Mouse (Mus musculus) heart, postnatal 0 days (tissue): ENCODE measurements at regions not wholly inside any gene's neighbourhood (a gene's known extent, or its start where the extent isn't known, plus 50 kb on each side); places are given as distances from the start of the nearest gene placed in this dataset.

Experiments used
- ATAC-seq: fragments of 200-750 bp; cut with Nextera tagmentation; 2 replicates; pipeline ENCODE4 v1.8.0; 2017; ENCODE audit warnings: low read depth, moderate number of reproducible peaks, moderate library complexity; ENCODE audit not compliant: insufficient read depth
- DNase-seq: peaks from one replicate; pipeline ENCODE4 v3.0.0-alpha.2; 2016; ENCODE audit warnings: low spot score
- H3K27ac ChIP-seq: fragments of 300-500 bp; sonication (generic); 2 replicates; pipeline ENCODE4 v1.5.1; 2014; ENCODE audit warnings: low read depth, mild to moderate bottlenecking
- H3K27me3 ChIP-seq: fragments of 300-500 bp; sonication (generic); 2 replicates; pipeline ENCODE4 v1.6.1; 2014; ENCODE audit warnings: low read length, mixed read lengths; ENCODE audit not compliant: control insufficient read depth, insufficient read depth
- H3K36me3 ChIP-seq: fragments of 300-500 bp; sonication (generic); replicated peaks from 2 replicates; pipeline ENCODE4 v1.6.1; 2014; ENCODE audit warnings: low read length, mixed read lengths; ENCODE audit not compliant: control insufficient read depth, insufficient read depth
- H3K4me1 ChIP-seq: fragments of 300-500 bp; sonication (generic); 2 replicates; pipeline ENCODE4 v1.6.1; 2014; ENCODE audit warnings: antibody characterized with exemption; ENCODE audit not compliant: control insufficient read depth, insufficient read depth
- H3K4me2 ChIP-seq: fragments of 300-500 bp; sonication (generic); 2 replicates; pipeline ENCODE4 v1.6.1; 2014; ENCODE audit warnings: low read depth, mild to moderate bottlenecking, low read length, moderate library complexity
- H3K4me3 ChIP-seq: fragments of 300-500 bp; sonication (generic); 2 replicates; pipeline ENCODE4 v1.5.1; 2014; ENCODE audit warnings: low read depth, low read length
- H3K9ac ChIP-seq: fragments of 300-500 bp; sonication (generic); replicated peaks from 2 replicates; pipeline ENCODE4 v1.6.1; 2014; ENCODE audit warnings: low read depth, low read length, mixed read lengths
- H3K9me3 ChIP-seq: fragments of 300-500 bp; sonication (generic); replicated peaks from 2 replicates; pipeline ENCODE4 v1.6.1; 2016; ENCODE audit warnings: low read length; ENCODE audit not compliant: control insufficient read depth
- CTCF ChIP-seq: IDR thresholded peaks from 2 replicates; pipeline ENCODE4 v1.5.1; 2016; ENCODE audit warnings: antibody characterized with exemption, control low read depth, low read depth
- EP300 ChIP-seq: IDR thresholded peaks from 2 replicates; pipeline ENCODE4 v1.6.1; 2016; ENCODE audit warnings: antibody characterized with exemption, low read depth
- whole genome bisulfite sequencing: fragments of 180-500 bp; shearing (Covaris S2); extraction: QIAGEN DNeasy Blood & Tissue Kit; methylation state at CpG from one replicate; pipeline ENCODE4 v1.1.7; 2014; 5-methylcytosine and 5-hydroxymethylcytosine counted together

GRCm38 (mm10) chr4:33587666-33588065, 277.6 kb downstream of the Rngtt start:
- TF ChIP-seq CTCF (no peak), EP300 (no peak)
- ATAC-seq = peak; percentile 76
- peaks cover 23% of the 10 kb centered on the region; the same call in 1 of the 2 replicates for H3K27me3 ChIP-seq

GRCm38 (mm10) chr4:33588127-33588526, 278.0 kb downstream of the Rngtt start:
- H3K36me3 ChIP-seq = no peaks in the 10 kb centered on the region
- no peak overlapping the region for H3K27ac ChIP-seq
- WGBS = 77% methylated on average over 5 of the region's 5 CpGs
- no peak for TF ChIP-seq CTCF
- TF ChIP-seq EP300 = no peak
- peaks cover 13% of the 10 kb centered on the region; the same call in 1 of the 2 replicates for H3K4me1 ChIP-seq
- DNase-seq = no peak
- no peak overlapping the region for H3K4me2 ChIP-seq
- no peak for ATAC-seq
- H3K27me3 ChIP-seq = peaks cover 19% of the 10 kb centered on the region; the same call in 1 of the 2 replicates
- no peak overlapping the region for H3K9ac ChIP-seq
- H3K4me3 ChIP-seq = no peak overlapping the region
- H3K9me3 ChIP-seq = 0 out of 2 replicates have a peak, but pooled peaks cover 7% of the 10 kb centered on the region

More at GRCm38 (mm10) chr4:33587666-33588065, 277.6 kb downstream of the Rngtt start:
- DNase-seq = peak; percentile 30
- Histone ChIP-seq H3K4me2 (peak overlapping the region; percentile 52), H3K27ac (no peak overlapping the region), H3K36me3 (no peaks in the 10 kb centered on the region), H3K9me3 (0 out of 2 replicates have a peak, but pooled peaks cover 7% of the 10 kb centered on the region), H3K4me1 (peaks cover 13% of the 10 kb centered on the region; the same call in 1 of the 2 replicates), H3K4me3 (no peak overlapping the region), H3K9ac (no peak overlapping the region)
- 16% methylated on average over 11 of the region's 11 CpGs for WGBS

GRCm38 (mm10) chr4:33589207-33589606, 279.1 kb downstream of the Rngtt start:
- Histone ChIP-seq H3K9ac (no peak overlapping the region), H3K27ac (no peak overlapping the region), H3K4me3 (no peak overlapping the region), H3K4me1 (peaks cover 13% of the 10 kb centered on the region; the same call in 1 of the 2 replicates), H3K4me2 (no peak overlapping the region), H3K27me3 (0 out of 2 replicates have a peak, but pooled peaks cover 9% of the 10 kb centered on the region), H3K36me3 (no peaks in the 10 kb centered on the region), H3K9me3 (0 out of 2 replicates have a peak, but pooled peaks cover 7% of the 10 kb centered on the region)
- TF ChIP-seq EP300 = no peak
- WGBS = 25% methylated on average over 8 of the region's 8 CpGs
- DNase-seq (no peak), ATAC-seq (no peak)

DNA sequence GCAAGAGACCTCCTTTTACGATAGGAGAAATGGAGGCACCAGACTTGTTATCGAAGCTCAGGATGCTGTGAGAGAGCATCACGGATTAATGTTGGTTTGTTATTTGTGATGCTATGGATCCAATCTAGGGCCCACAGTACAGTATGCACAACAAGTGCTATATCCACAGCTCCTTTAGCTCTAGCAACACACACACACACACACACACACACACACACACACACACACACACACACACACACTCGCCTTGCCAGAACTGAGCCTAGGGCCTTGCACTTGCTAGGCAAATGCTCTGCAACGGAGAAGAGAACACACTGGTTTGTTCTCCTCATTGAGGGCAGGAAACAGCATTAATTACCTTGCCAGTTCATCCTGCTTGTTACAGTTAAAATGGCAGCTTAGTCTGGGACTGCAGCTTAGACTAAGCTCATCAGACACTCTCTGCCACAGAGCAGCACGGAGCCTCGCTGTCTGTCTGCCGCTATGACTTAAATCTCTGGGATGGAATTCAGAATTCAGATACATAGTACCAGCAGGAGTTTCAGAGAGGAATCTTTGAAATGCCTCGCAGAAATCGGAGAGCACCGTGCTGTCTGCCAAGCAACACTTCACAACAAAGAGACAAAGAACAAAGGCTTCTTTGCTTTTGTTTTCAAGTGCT, 285.0 kb downstream of the Rngtt start:
- Histone ChIP-seq H3K4me1 (no peaks in the 10 kb centered on the region), H3K4me3 (no peak overlapping the region), H3K4me2 (no peak overlapping the region), H3K9me3 (0 out of 2 replicates have a peak, but pooled peaks cover 7% of the 10 kb centered on the region), H3K36me3 (no peaks in the 10 kb centered on the region), H3K27ac (no peak overlapping the region), H3K27me3 (no peaks in the 10 kb centered on the region), H3K9ac (no peak overlapping the region)
- no peak for ATAC-seq
- WGBS = 51% methylated on average over 11 of the region's 11 CpGs
- DNase-seq = no peak
- no peak for TF ChIP-seq CTCF
- TF ChIP-seq EP300 = no peak

DNA sequence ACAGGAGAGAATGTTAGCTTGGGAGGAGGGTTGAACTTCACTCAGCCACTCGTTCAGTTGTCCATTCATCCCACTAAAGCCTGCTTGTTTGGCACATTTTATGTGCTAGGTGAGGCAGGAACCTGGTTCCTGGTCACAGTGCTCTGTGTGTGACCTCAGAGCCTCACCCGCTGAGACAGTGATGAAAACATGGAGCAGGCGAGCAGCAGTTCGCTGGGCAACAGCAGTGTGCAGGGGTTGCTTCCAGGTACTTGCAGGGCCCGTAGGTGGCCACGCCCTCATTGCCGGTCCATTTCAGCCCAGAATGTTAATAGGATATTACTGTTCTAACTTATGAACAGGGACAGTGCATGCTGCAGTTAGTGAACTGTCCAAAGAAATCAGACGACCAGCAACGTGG, 285.7 kb downstream of the Rngtt start:
- Histone ChIP-seq H3K4me2 (no peak overlapping the region), H3K9ac (no peak overlapping the region), H3K36me3 (no peaks in the 10 kb centered on the region), H3K9me3 (0 out of 2 replicates have a peak, but pooled peaks cover 7% of the 10 kb centered on the region), H3K27me3 (no peaks in the 10 kb centered on the region), H3K4me1 (no peaks in the 10 kb centered on the region), H3K4me3 (no peak overlapping the region), H3K27ac (no peak overlapping the region)
- WGBS = 76% methylated on average over 9 of the region's 9 CpGs
- TF ChIP-seq EP300 = no peak
- TF ChIP-seq CTCF = no peak
- DNase-seq = no peak
- ATAC-seq = no peak

DNA sequence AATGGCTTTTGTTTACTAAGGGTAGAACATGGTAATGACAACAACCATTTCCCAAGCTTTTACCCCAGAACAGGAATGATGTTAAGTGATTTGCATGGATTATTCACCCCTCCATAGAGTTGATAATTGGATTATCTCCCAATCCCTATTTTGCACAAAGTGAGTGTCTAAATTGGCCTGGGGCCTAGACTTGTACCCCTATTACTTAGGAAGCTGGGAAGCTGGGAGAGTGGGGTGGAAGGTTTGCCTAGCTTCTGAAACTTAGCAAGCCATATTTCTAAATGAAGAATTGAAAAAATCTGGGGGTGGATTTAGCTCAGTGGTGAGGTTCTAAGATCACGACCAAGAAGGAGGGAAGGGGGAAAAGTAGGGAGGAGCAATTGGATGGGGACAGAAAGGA, 289.9 kb downstream of the Rngtt start:
- no peaks in the 10 kb centered on the region for H3K36me3 ChIP-seq
- ATAC-seq = no peak
- no peaks in the 10 kb centered on the region for H3K9me3 ChIP-seq
- no peak for DNase-seq
- TF ChIP-seq EP300 = no peak
- TF ChIP-seq CTCF = no peak
- no peaks in the 10 kb centered on the region for H3K4me1 ChIP-seq
- no peaks in the 10 kb centered on the region for H3K27me3 ChIP-seq
- H3K4me2 ChIP-seq = no peak overlapping the region
- H3K9ac ChIP-seq = no peak overlapping the region
- 67% methylated on average over 1 of the region's 1 CpGs for WGBS
- H3K27ac ChIP-seq = no peak overlapping the region
- H3K4me3 ChIP-seq = no peak overlapping the region
